Mouse (Mus musculus) liver, embryonic 14.5 days (tissue): ENCODE results near the gene Ggcx.

Experiments used
- CTCF ChIP-seq: IDR thresholded peaks from 2 replicates; pipeline ENCODE4 v1.5.1; 2016; ENCODE audit warnings: antibody characterized with exemption, low read depth, control low read depth
- EP300 ChIP-seq: IDR thresholded peaks from 2 replicates; pipeline ENCODE4 v1.6.1; 2016; ENCODE audit warnings: antibody characterized with exemption, low read depth

GRCm38 (mm10) chr6:72453578-72453977 is 39.5 kb downstream of the Ggcx start:
- TF ChIP-seq CTCF (no peak), EP300 (no peak)
